Mouse (Mus musculus) neural tube, embryonic 11.5 days (tissue): ENCODE data around the gene Arnt. TPM values are rescaled to one million over a fixed set of nuclear protein-coding genes. Genes with fewer than 3 reads are reported as not detected.
A peak's percentile ranks its signal among the peaks of the same experiment; 100 is the strongest.

ENCODE experiments used
- ATAC-seq: fragments of 200-750 bp; cut with Nextera tagmentation; 2 replicates; pipeline ENCODE4 v1.8.0; 2017; ENCODE audit warnings: moderate number of reproducible peaks, mild to moderate bottlenecking, moderate TSS enrichment, moderate library complexity; ENCODE audit not compliant: insufficient read depth, low FRiP score, low TSS enrichment
- DNase-seq: peaks from one replicate; pipeline ENCODE4 v3.0.0-alpha.2; 2015; ENCODE audit warnings: low spot score
- H3K27ac ChIP-seq: fragments of 300-500 bp; sonication (generic); 2 replicates; pipeline ENCODE4 v1.5.1; 2014; ENCODE audit warnings: low read depth, mild to moderate bottlenecking, low read length
- H3K27me3 ChIP-seq: fragments of 300-500 bp; sonication (generic); 2 replicates; pipeline ENCODE4 v1.6.1; 2014; ENCODE audit warnings: mild to moderate bottlenecking, low read length, mixed read lengths; ENCODE audit not compliant: control insufficient read depth, insufficient read depth
- H3K36me3 ChIP-seq: fragments of 300-500 bp; sonication (generic); 2 replicates; pipeline ENCODE4 v1.6.1; 2014; ENCODE audit warnings: mild to moderate bottlenecking, low read length, moderate library complexity, mixed read lengths; ENCODE audit not compliant: control insufficient read depth, insufficient read depth
- H3K4me1 ChIP-seq: fragments of 300-500 bp; sonication (generic); 2 replicates; pipeline ENCODE4 v1.6.1; 2014; ENCODE audit warnings: low read length, mixed read lengths; ENCODE audit not compliant: control insufficient read depth, insufficient read depth
- H3K4me2 ChIP-seq: fragments of 300-500 bp; sonication (generic); 2 replicates; pipeline ENCODE4 v1.6.1; 2014; ENCODE audit warnings: low read depth, mild to moderate bottlenecking, moderate library complexity
- H3K4me3 ChIP-seq: fragments of 300-500 bp; sonication (generic); 2 replicates; pipeline ENCODE4 v1.5.1; 2014; ENCODE audit warnings: low read depth, low read length
- H3K9ac ChIP-seq: fragments of 300-500 bp; sonication (generic); 2 replicates; pipeline ENCODE4 v1.6.1; 2014; ENCODE audit warnings: mild to moderate bottlenecking, low read length
- H3K9me3 ChIP-seq: fragments of 300-500 bp; sonication (generic); 2 replicates; pipeline ENCODE4 v1.6.1; 2016; ENCODE audit warnings: low read length; ENCODE audit not compliant: control insufficient read depth
- WGBS: fragments of 180-500 bp; shearing (Covaris S2); extraction: QIAGEN DNeasy Blood & Tissue Kit; methylation state at CpG from one replicate; pipeline ENCODE4 v1.1.7; 2014; 5-methylcytosine and 5-hydroxymethylcytosine counted together
- polyA plus RNA-seq: library from polyadenylated mRNA; unstranded; fragments of >200 nt; fragmentation: Nextera tagmentation; extraction: Ambion mirVana; gene quantifications from 2 replicates; pipeline ENCODE4 v1.2.1, GENCODE M21; 2014

The Arnt gene
- 23.4 and 27.2 TPM in 2 replicates for polyA plus RNA-seq

- no peaks in the 10 kb centered on the region for H3K27me3 ChIP-seq
- H3K36me3 ChIP-seq = 0 out of 2 replicates have a peak, but pooled peaks cover 2% of the 10 kb centered on the region
- ATAC-seq (peak; percentile 99), DNase-seq (peak; percentile 94)
- H3K27ac ChIP-seq = peak within 1 kb of the TSS; percentile 70
- H3K4me3 ChIP-seq = peak within 1 kb of the TSS; percentile 93
- peak within 1 kb of the TSS; percentile 71 for H3K4me2 ChIP-seq
- H3K9ac ChIP-seq = peak within 1 kb of the TSS; percentile 84
- under 1% methylated on average over 45 of the region's 47 CpGs for WGBS
- peaks cover 5% of the 10 kb centered on the region for H3K4me1 ChIP-seq
- H3K9me3 ChIP-seq = no peaks in the 10 kb centered on the region
Measured at GRCm38 (mm10) chr3:95434136-95434982, at the start of gene Arnt. Gene Arnt (plus strand): TSS chr3:95434388.

- ATAC-seq (no peak), DNase-seq (no peak)
- H3K36me3 ChIP-seq = no peaks in the 10 kb centered on the region
- H3K4me2 ChIP-seq = no peak overlapping the region
- WGBS = 89% methylated on average over 5 of the region's 5 CpGs
- no peak overlapping the region for H3K27ac ChIP-seq
- H3K9me3 ChIP-seq = no peaks in the 10 kb centered on the region
- no peak overlapping the region for H3K9ac ChIP-seq
- H3K27me3 ChIP-seq = no peaks in the 10 kb centered on the region
- H3K4me3 ChIP-seq = no peak overlapping the region
- H3K4me1 ChIP-seq = no peaks in the 10 kb centered on the region
Measured at GRCm38 (mm10) chr3:95385401-95386075, 48.6 kb upstream of the Arnt start.

- no peak for ATAC-seq
- H3K9ac ChIP-seq = no peak overlapping the region
Measured at GRCm38 (mm10) chr3:95394385-95394784, 39.8 kb upstream of the Arnt start.

GRCm38 (mm10) chr3:95402741-95403140 is 31.4 kb upstream of the Arnt start, which contains the start of gene 4930558C23Rik:
Gene 4930558C23Rik (minus strand): TSS chr3:95402841.
- Histone ChIP-seq H3K9ac (no peak within 1 kb of the TSS), H3K9me3 (no peaks in the 10 kb centered on the region), H3K4me3 (no peak within 1 kb of the TSS), H3K27me3 (no peaks in the 10 kb centered on the region), H3K36me3 (no peaks in the 10 kb centered on the region), H3K27ac (no peak within 1 kb of the TSS), H3K4me1 (no peaks in the 10 kb centered on the region), H3K4me2 (no peak within 1 kb of the TSS)
- no peak for DNase-seq
- WGBS = 88% methylated on average over 3 of the region's 3 CpGs
- no peak for ATAC-seq

More at GRCm38 (mm10) chr3:95394385-95394784, 39.8 kb upstream of the Arnt start:
- 88% methylated on average over 4 of the region's 4 CpGs for WGBS
- 0 out of 2 replicates have a peak, but pooled peaks cover 2% of the 10 kb centered on the region for H3K9me3 ChIP-seq
- H3K36me3 ChIP-seq = no peaks in the 10 kb centered on the region
- DNase-seq = no peak
- H3K27ac ChIP-seq = no peak overlapping the region
- no peak overlapping the region for H3K4me2 ChIP-seq
- H3K4me3 ChIP-seq = no peak overlapping the region
- no peaks in the 10 kb centered on the region for H3K4me1 ChIP-seq
- no peaks in the 10 kb centered on the region for H3K27me3 ChIP-seq

GRCm38 (mm10) chr3:95407728-95408127 is 26.5 kb upstream of the Arnt start:
- H3K4me2 ChIP-seq = no peak overlapping the region
- no peak for DNase-seq
- H3K9me3 ChIP-seq = no peaks in the 10 kb centered on the region
- H3K9ac ChIP-seq = no peak overlapping the region
- H3K4me3 ChIP-seq = no peak overlapping the region
- no peaks in the 10 kb centered on the region for H3K4me1 ChIP-seq
- no peaks in the 10 kb centered on the region for H3K36me3 ChIP-seq
- H3K27me3 ChIP-seq = no peaks in the 10 kb centered on the region
- no peak for ATAC-seq
- 91% methylated on average over 1 of the region's 1 CpGs for WGBS
- no peak overlapping the region for H3K27ac ChIP-seq

GRCm38 (mm10) chr3:95408852-95409251 is 25.3 kb upstream of the Arnt start:
- Histone ChIP-seq H3K9ac (no peak overlapping the region), H3K27me3 (no peaks in the 10 kb centered on the region), H3K9me3 (no peaks in the 10 kb centered on the region), H3K4me1 (no peaks in the 10 kb centered on the region), H3K27ac (no peak overlapping the region), H3K4me3 (no peak overlapping the region), H3K4me2 (no peak overlapping the region), H3K36me3 (no peaks in the 10 kb centered on the region)
- WGBS = 86% methylated on average over 2 of the region's 2 CpGs
- ATAC-seq (no peak), DNase-seq (no peak)

- H3K4me3 ChIP-seq = no peak overlapping the region
- DNase-seq = no peak
- H3K4me1 ChIP-seq = no peaks in the 10 kb centered on the region
- WGBS = 93% methylated on average over 1 of the region's 1 CpGs
- no peak for ATAC-seq
- no peaks in the 10 kb centered on the region for H3K9me3 ChIP-seq
- H3K9ac ChIP-seq = no peak overlapping the region
- H3K4me2 ChIP-seq = no peak overlapping the region
- H3K36me3 ChIP-seq = no peaks in the 10 kb centered on the region
- H3K27me3 ChIP-seq = no peaks in the 10 kb centered on the region
- H3K27ac ChIP-seq = no peak overlapping the region
Measured at GRCm38 (mm10) chr3:95412268-95412667, 21.9 kb upstream of the Arnt start.

GRCm38 (mm10) chr3:95417866-95418265 is 16.3 kb upstream of the Arnt start:
- Histone ChIP-seq H3K4me1 (no peaks in the 10 kb centered on the region), H3K4me3 (no peak overlapping the region), H3K27ac (no peak overlapping the region), H3K9me3 (peaks cover 4% of the 10 kb centered on the region; the same call in 1 of the 2 replicates), H3K27me3 (no peaks in the 10 kb centered on the region), H3K4me2 (no peak overlapping the region), H3K36me3 (no peaks in the 10 kb centered on the region), H3K9ac (no peak overlapping the region)
- DNase-seq (no peak), ATAC-seq (no peak)
- WGBS = 96% methylated on average over 6 of the region's 6 CpGs
